Mouse (Mus musculus) ES-E14 (cell line): Measurements from ENCODE around the gene Csgalnact2. TPM values are rescaled to one million over a fixed set of nuclear protein-coding genes. Genes with fewer than 3 reads are reported as not detected.

Source experiments
- DNase-seq: peaks from one replicate; pipeline ENCODE4 v3.0.0-alpha.2; 2013; ENCODE audit warnings: low read depth, low spot score
- H3K27ac ChIP-seq: 2 replicates; pipeline ENCODE4 v1.5.1; 2012; ENCODE audit warnings: low read depth, mild to moderate bottlenecking, low read length, moderate library complexity, mixed read lengths; ENCODE audit not compliant: poor library complexity, insufficient read depth, severe bottlenecking
- H3K36me3 ChIP-seq: 2 replicates; pipeline ENCODE4 v1.6.1; 2012; ENCODE audit warnings: mild to moderate bottlenecking, low read length, moderate library complexity, mixed read lengths; ENCODE audit not compliant: control insufficient read depth, poor library complexity, insufficient read depth, severe bottlenecking
- H3K4me1 ChIP-seq, 2 experiments: fragments of 150-350 bp in 1 of 2; sonication (generic) in 1 of 2; 2 replicates each; pipeline ENCODE4 v1.6.1; 2012; ENCODE audit warnings: low read length in 2 of 2, mild to moderate bottlenecking in 1 of 2, mixed read lengths in 1 of 2; ENCODE audit not compliant: control insufficient read depth in 2 of 2, insufficient read depth in 2 of 2, poor library complexity in 1 of 2
- H3K4me3 ChIP-seq, 2 experiments: fragments of 150-350 bp in 1 of 2; sonication (generic) in 1 of 2; 2 replicates each; pipeline ENCODE4 v1.5.1; 2012; ENCODE audit warnings: low read length in 2 of 2, low read depth in 1 of 2, mild to moderate bottlenecking in 1 of 2, mixed read lengths in 1 of 2; ENCODE audit not compliant: insufficient read depth in 1 of 2, poor library complexity in 1 of 2, severe bottlenecking in 1 of 2
- H3K9ac ChIP-seq: 2 replicates; pipeline ENCODE4 v1.6.1; 2012; ENCODE audit warnings: low read depth, mild to moderate bottlenecking, low read length, mixed read lengths; ENCODE audit not compliant: poor library complexity, insufficient read depth, severe bottlenecking
- H3K9me3 ChIP-seq: fragments of 150-350 bp; sonication (generic); 2 replicates; pipeline ENCODE4 v1.6.1; 2012; ENCODE audit warnings: low read depth, mild to moderate bottlenecking, low read length; ENCODE audit not compliant: control insufficient read depth, insufficient read depth
- CHD2 ChIP-seq: IDR thresholded peaks from 2 replicates; pipeline ENCODE4 v1.6.1; 2014; ENCODE audit warnings: mild to moderate bottlenecking, low read depth, low read length, inconsistent platforms
- HCFC1 ChIP-seq: IDR thresholded peaks from 2 replicates; pipeline ENCODE4 v1.6.1; 2012; ENCODE audit warnings: low read length, inconsistent platforms, borderline replicate concordance; ENCODE audit not compliant: insufficient read depth
- MAFK ChIP-seq: IDR thresholded peaks from 2 replicates; pipeline ENCODE4 v1.6.1; 2014; ENCODE audit warnings: mild to moderate bottlenecking, low read depth, low read length, inconsistent platforms; ENCODE audit not compliant: insufficient read depth
- ZC3H11A ChIP-seq: IDR thresholded peaks from 2 replicates; pipeline ENCODE4 v1.6.1; 2012; ENCODE audit warnings: low read depth, mild to moderate bottlenecking, inconsistent platforms, low read length, borderline replicate concordance
- ZNF384 ChIP-seq: IDR thresholded peaks from 2 replicates; pipeline ENCODE4 v1.6.1; 2012; ENCODE audit warnings: low read depth, low read length, inconsistent platforms
- in situ Hi-C, 2 experiments: fragments of 600-800 bp; cut with MboI; formaldehyde crosslinking; loops; one replicate each; pipeline ENCODE4 v1.15.1; 2025; ENCODE audit warnings: low sequenced_read_pairs in 2 of 2, inconsistent platforms in 1 of 2; ENCODE audit not compliant: unreplicated experiment in 2 of 2
- total RNA-seq: library from RNA; depleted of rRNA; stranded (reverse); fragments of 300-350 nt; gene quantifications from 2 replicates; pipeline ENCODE4 v1.2.3, GENCODE M21; 2012; rRNA removed

The Csgalnact2 gene
- 6.4 and 9.1 TPM in 2 replicates for total RNA-seq

DNA sequence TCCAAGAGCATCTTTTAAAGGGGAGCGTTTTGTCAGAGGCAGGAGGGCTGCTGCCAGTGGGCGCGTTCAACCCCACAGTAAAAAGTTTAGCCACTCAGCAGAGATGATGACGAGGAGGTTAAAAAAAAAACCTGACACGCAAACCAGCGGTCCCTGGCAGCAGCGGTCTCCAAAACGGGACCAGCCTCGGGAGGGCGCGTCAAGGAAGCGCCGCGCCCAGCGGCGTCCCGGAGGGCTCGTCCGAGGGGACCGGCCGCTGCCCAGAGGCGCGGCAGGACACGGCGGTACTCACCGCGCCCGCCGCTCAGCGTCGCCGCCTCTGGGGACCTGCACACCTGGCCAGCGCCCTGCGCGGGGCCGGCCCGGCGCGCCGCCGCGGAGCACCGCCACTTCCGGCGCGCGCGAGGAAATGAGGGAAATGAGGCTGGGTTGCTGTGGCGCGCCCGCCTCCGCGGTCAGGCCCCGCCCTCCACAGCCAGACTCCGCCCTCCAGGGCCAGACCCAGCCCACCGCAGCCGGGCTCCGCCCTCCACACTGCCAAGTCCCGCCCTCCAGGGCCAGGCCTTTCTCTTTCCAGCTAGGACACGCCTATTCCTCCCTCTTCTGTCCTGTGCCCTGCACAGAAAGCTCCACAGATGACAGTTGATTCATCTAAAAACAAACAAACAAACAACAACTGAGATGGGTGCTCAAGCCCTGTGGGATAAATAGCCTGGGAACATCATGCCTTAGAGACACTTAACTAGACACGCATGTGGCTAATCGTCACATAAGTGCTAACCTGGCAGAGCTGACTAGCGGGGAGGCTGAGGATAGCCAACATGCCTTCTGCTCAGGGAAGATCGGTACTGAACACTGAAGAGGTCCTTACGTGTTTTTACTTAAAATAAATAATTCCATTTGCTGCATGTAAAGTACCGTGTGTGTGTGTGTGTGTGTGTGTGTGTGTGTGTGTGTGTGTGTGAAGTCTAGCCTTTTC is at the start of gene Csgalnact2:
Csgalnact2 (minus strand) TSS at position 410 of the 979 bp plus-strand sequence.
- peak; percentile 66; the same call in 1 of the 2 replicates for TF ChIP-seq HCFC1
- TF ChIP-seq ZNF384 = peak; percentile 75
- TF ChIP-seq CHD2 = no peak
- H3K4me3 ChIP-seq = peak within 1 kb of the TSS; percentile 83 to 85
- H3K4me1 ChIP-seq = no peaks in the 10 kb centered on the region
- no peaks in the 10 kb centered on the region for H3K9me3 ChIP-seq
- in situ Hi-C loops = no loop called here
- no peak within 1 kb of the TSS for H3K27ac ChIP-seq
- peak within 1 kb of the TSS; percentile 89 for H3K9ac ChIP-seq
- H3K36me3 ChIP-seq = no peaks in the 10 kb centered on the region
- peak; percentile 77 for DNase-seq

GRCm38 (mm10) chr6:118188599-118188998 is 49.7 kb upstream of the Csgalnact2 start:
- in situ Hi-C loops = loop anchor here in 1 of 2 experiments (25.0 kb wide), 1 partner anchor 174 kb away; no protein-coding TSS in a partner anchor
- Histone ChIP-seq H3K4me1 (no peaks in the 10 kb centered on the region), H3K9ac (no peak overlapping the region), H3K36me3 (no peaks in the 10 kb centered on the region), H3K9me3 (no peaks in the 10 kb centered on the region), H3K4me3 (no peak overlapping the region), H3K27ac (no peak overlapping the region)
- TF ChIP-seq MAFK (no peak), HCFC1 (no peak), CHD2 (no peak), ZC3H11A (no peak), ZNF384 (no peak)
- no peak for DNase-seq

GRCm38 (mm10) chr6:118187285-118187641 is 48.3 kb upstream of the Csgalnact2 start:
- no peaks in the 10 kb centered on the region for H3K9me3 ChIP-seq
- H3K4me1 ChIP-seq = no peaks in the 10 kb centered on the region
- no peak overlapping the region for H3K4me3 ChIP-seq
- no peaks in the 10 kb centered on the region for H3K36me3 ChIP-seq
- TF ChIP-seq ZNF384 (no peak), ZC3H11A (no peak), MAFK (no peak), HCFC1 (no peak), CHD2 (no peak)
- no peak overlapping the region for H3K27ac ChIP-seq
- no peak for DNase-seq
- in situ Hi-C loops = loop anchor here in 1 of 2 experiments (25.0 kb wide), 1 partner anchor 175 kb away; no protein-coding TSS in a partner anchor
- H3K9ac ChIP-seq = no peak overlapping the region

GRCm38 (mm10) chr6:118186620-118187284 is 47.8 kb upstream of the Csgalnact2 start:
- Histone ChIP-seq H3K9me3 (no peaks in the 10 kb centered on the region), H3K36me3 (no peaks in the 10 kb centered on the region), H3K9ac (no peak overlapping the region), H3K4me1 (no peaks in the 10 kb centered on the region), H3K4me3 (no peak overlapping the region), H3K27ac (no peak overlapping the region)
- TF ChIP-seq MAFK (no peak), CHD2 (no peak), ZNF384 (no peak), HCFC1 (no peak), ZC3H11A (no peak)
- DNase-seq = no peak
- in situ Hi-C loops = loop anchor here in 1 of 2 experiments (25.0 kb wide), 1 partner anchor 176 kb away; no protein-coding TSS in a partner anchor
